10 mouse cellular contexts compared by ENCODE assay signal in genomic region chr19:10015442-10015841, GRCm38 (mm10). TPM values are rescaled to one million over a fixed set of nuclear protein-coding genes. Genes with fewer than 3 reads are reported as not detected.
A peak's percentile ranks its signal among the peaks of the same experiment; 100 is the strongest.
DNase-seq lines count a peak whose midpoint lies in the region; ATAC-seq and TF ChIP-seq lines count a peak whose summit lies in the region.
"Had no signal": no experiment of that assay in that cellular context is flagged by ENCODE, and none has a peak within 500 bp of the region (broad histone marks: within the 10 kb centered on the region; RNA-seq: fewer than 3 reads in every experiment).

No protein-coding gene starts in this region.

- TF ChIP-seq CTCF in bone marrow, adult 2 months (IDR thresholded peaks at IDR 0.05; ENCODE audit: control insufficient read depth, insufficient read depth, low read length), result no peak

- no peak for ATAC-seq in heart, embryonic 12.5 days (ENCODE audit: insufficient number of reproducible peaks, low FRiP score)
- ATAC-seq in embryonic facial prominence, embryonic 13.5 days (ENCODE audit: insufficient number of reproducible peaks, insufficient read depth, low FRiP score, low TSS enrichment, low read depth), result no peak
- no peak for ATAC-seq in liver, embryonic 12.5 days

- H3K9me3 ChIP-seq in heart, embryonic 12.5 days (replicated peaks), result no peaks in the 10 kb centered on the region
- H3K9me3 ChIP-seq in embryonic facial prominence, embryonic 13.5 days, result no peaks in the 10 kb centered on the region
- no peaks in the 10 kb centered on the region for H3K9me3 ChIP-seq in liver, embryonic 12.5 days (replicated peaks)
- H3K9me3 ChIP-seq: embryonic facial prominence, embryonic 15.5 days had no signal

- 37% methylated on average over 4 of the region's 4 CpGs for WGBS in heart, embryonic 12.5 days
- WGBS in bone marrow, adult 2 months, result 61% methylated on average over 4 of the region's 4 CpGs
- 68% methylated on average over 4 of the region's 4 CpGs for WGBS in embryonic facial prominence, embryonic 13.5 days
- WGBS in liver, embryonic 12.5 days (ENCODE audit: insufficient replicate concordance), result 15% methylated on average over 4 of the region's 4 CpGs

- H3K36me3 ChIP-seq in heart, embryonic 12.5 days, result no peaks in the 10 kb centered on the region
- H3K36me3 ChIP-seq in embryonic facial prominence, embryonic 13.5 days, result no peaks in the 10 kb centered on the region
- H3K36me3 ChIP-seq in liver, embryonic 12.5 days, result peaks cover 28% of the 10 kb centered on the region
- H3K36me3 ChIP-seq: embryonic facial prominence, embryonic 15.5 days had no signal

- H3K4me1 ChIP-seq in heart, embryonic 12.5 days (replicated peaks), result peaks cover 71% of the 10 kb centered on the region
- H3K4me1 ChIP-seq in bone marrow, adult 2 months (ENCODE audit: control insufficient read depth, insufficient read depth, low read length), result no peaks in the 10 kb centered on the region; the same call in 1 of the 2 replicates
- peaks cover 61% of the 10 kb centered on the region for H3K4me1 ChIP-seq in embryonic facial prominence, embryonic 13.5 days
- peaks cover 92% of the 10 kb centered on the region for H3K4me1 ChIP-seq in liver, embryonic 12.5 days

- peak overlapping the region; percentile 51 for H3K9ac ChIP-seq in heart, embryonic 12.5 days
- H3K9ac ChIP-seq in embryonic facial prominence, embryonic 13.5 days, result no peak overlapping the region
- H3K9ac ChIP-seq in liver, embryonic 12.5 days, result peak overlapping the region; percentile 93
- H3K9ac ChIP-seq: embryonic facial prominence, embryonic 15.5 days had no signal

- peak overlapping the region; percentile 25 for H3K4me3 ChIP-seq in heart, embryonic 12.5 days
- peak overlapping the region; percentile 82 for H3K4me3 ChIP-seq in bone marrow, adult 2 months (replicated peaks; ENCODE audit: control insufficient read depth, low read depth, low read length)
- H3K4me3 ChIP-seq in embryonic facial prominence, embryonic 13.5 days, result no peak overlapping the region
- peak overlapping the region; percentile 75 for H3K4me3 ChIP-seq in liver, embryonic 12.5 days
- H3K4me3 ChIP-seq: embryonic facial prominence, embryonic 15.5 days had no signal

- peak overlapping the region; percentile 96 for H3K4me2 ChIP-seq in heart, embryonic 12.5 days
- H3K4me2 ChIP-seq in embryonic facial prominence, embryonic 13.5 days, result no peak overlapping the region
- peak overlapping the region; percentile 98 for H3K4me2 ChIP-seq in liver, embryonic 12.5 days
- H3K4me2 ChIP-seq: embryonic facial prominence, embryonic 15.5 days had no signal

- peak overlapping the region; percentile 96 for H3K27ac ChIP-seq in heart, embryonic 12.5 days (ENCODE audit: poor library complexity, severe bottlenecking)
- peak overlapping the region; percentile 81 for H3K27ac ChIP-seq in bone marrow, adult 2 months (ENCODE audit: control insufficient read depth, insufficient read depth, low read depth, low read length, poor library complexity)
- H3K27ac ChIP-seq in embryonic facial prominence, embryonic 13.5 days, result 0 out of 2 replicates have a peak overlapping the region, but pooled peaks have one; percentile 28
- peak overlapping the region; percentile 98 for H3K27ac ChIP-seq in liver, embryonic 12.5 days

- no peak for TF ChIP-seq POLR2A in bone marrow, adult 2 months (IDR thresholded peaks at IDR 0.05; ENCODE audit: borderline replicate concordance, control insufficient read depth, low read depth, low read length)

- no peak for DNase-seq in heart, adult 9 months (ENCODE audit: low spot score in 2 of 2)
- DNase-seq in embryo, embryonic 10.5 days (ENCODE audit: low spot score), result no peak
- no peak for DNase-seq in left cerebral cortex, adult 11 months (ENCODE audit: low spot score)
- DNase-seq: cerebellum, adult 8-10 months; lung, postnatal 10 days had no signal

- H3K27me3 ChIP-seq in heart, embryonic 12.5 days (replicated peaks), result no peaks in the 10 kb centered on the region
- no peaks in the 10 kb centered on the region for H3K27me3 ChIP-seq in embryonic facial prominence, embryonic 13.5 days
- no peaks in the 10 kb centered on the region for H3K27me3 ChIP-seq in liver, embryonic 12.5 days (replicated peaks)
- H3K27me3 ChIP-seq: embryonic facial prominence, embryonic 15.5 days had no signal

RNA-seq across cellular contexts. Expression of gene Rab3il1, which starts 14.0 kb away (rescaled TPM):
- polyA plus RNA-seq in heart, embryonic 12.5 days (2016; fragmentation: Nextera tagmentation; extraction: Ambion mirVana), result 38.0 and 39.7 TPM in 2 replicates
- polyA plus RNA-seq in bone marrow, adult 2 months (2011; ENCODE audit: insufficient read depth, insufficient read length, low replicate concordance, missing spikeins), result 89.7 and 115 TPM in 2 replicates
- 42.0 and 43.3 TPM in 2 replicates for polyA plus RNA-seq in embryonic facial prominence, embryonic 13.5 days (2015; fragmentation: Nextera tagmentation; extraction: Ambion mirVana)
- 189 and 191 TPM in 2 replicates for polyA plus RNA-seq in liver, embryonic 12.5 days (2016; fragmentation: Nextera tagmentation; extraction: Ambion mirVana)

RNA-seq across cellular contexts. Expression of gene Best1, which starts 14.0 kb away (rescaled TPM):
- 0.32 and 0.34 TPM in 2 replicates for polyA plus RNA-seq in heart, embryonic 12.5 days (2016; fragmentation: Nextera tagmentation; extraction: Ambion mirVana)
- polyA plus RNA-seq in bone marrow, adult 2 months (2011; ENCODE audit: insufficient read depth, insufficient read length, low replicate concordance, missing spikeins), result not detected in 2 replicates
- polyA plus RNA-seq in embryonic facial prominence, embryonic 13.5 days (2015; fragmentation: Nextera tagmentation; extraction: Ambion mirVana), result 0.73 and 0.98 TPM in 2 replicates
- 0.17 and 0.32 TPM in 2 replicates for polyA plus RNA-seq in liver, embryonic 12.5 days (2016; fragmentation: Nextera tagmentation; extraction: Ambion mirVana)

RNA-seq across cellular contexts. Expression of gene Fads3, which starts 25.9 kb away (rescaled TPM):
- polyA plus RNA-seq in heart, embryonic 12.5 days (2016; fragmentation: Nextera tagmentation; extraction: Ambion mirVana), result 40.7 and 45.2 TPM in 2 replicates
- polyA plus RNA-seq in bone marrow, adult 2 months (2011; ENCODE audit: insufficient read depth, insufficient read length, low replicate concordance, missing spikeins), result 6.6 and 12.5 TPM in 2 replicates
- polyA plus RNA-seq in embryonic facial prominence, embryonic 13.5 days (2015; fragmentation: Nextera tagmentation; extraction: Ambion mirVana), result 8.6 and 10.0 TPM in 2 replicates
- polyA plus RNA-seq in liver, embryonic 12.5 days (2016; fragmentation: Nextera tagmentation; extraction: Ambion mirVana), result 6.9 and 10.0 TPM in 2 replicates

RNA-seq across cellular contexts. Expression of gene Fth1, which starts 35.0 kb away (rescaled TPM):
- polyA plus RNA-seq in heart, embryonic 12.5 days (2016; fragmentation: Nextera tagmentation; extraction: Ambion mirVana), result 2,254 and 2,412 TPM in 2 replicates
- polyA plus RNA-seq in bone marrow, adult 2 months (2011; ENCODE audit: insufficient read depth, insufficient read length, low replicate concordance, missing spikeins), result 1,509 and 1,706 TPM in 2 replicates
- polyA plus RNA-seq in embryonic facial prominence, embryonic 13.5 days (2015; fragmentation: Nextera tagmentation; extraction: Ambion mirVana), result 1,553 and 1,793 TPM in 2 replicates
- 5,199 and 5,262 TPM in 2 replicates for polyA plus RNA-seq in liver, embryonic 12.5 days (2016; fragmentation: Nextera tagmentation; extraction: Ambion mirVana)

Comparison
In these comparisons a context has a peak if more than half of its experiments do, and no peak if none do; other contexts are left out.
1. H3K27ac ChIP-seq: peak in every context shown above with its lines; median percentile 98 in liver, embryonic 12.5 days; 96 in heart, embryonic 12.5 days; 81 in bone marrow, adult 2 months; 28 in embryonic facial prominence, embryonic 13.5 days.